Mouse (Mus musculus) splenic B cell, adult 2 months (primary cell): ENCODE measurements at regions not wholly inside any gene's neighbourhood (a gene's known extent, or its start where the extent isn't known, plus 50 kb on each side); places are given as distances from the start of the nearest gene placed in this dataset.

Experiments used
- DNase-seq: peaks from one replicate; pipeline ENCODE4 v3.0.0-alpha.2; 2011; ENCODE audit warnings: low read depth, low spot score
- H3K27me3 ChIP-seq: 2 replicates; pipeline ENCODE4 v1.6.1; 2012; ENCODE audit warnings: mild to moderate bottlenecking, low read length, moderate library complexity, mixed read lengths; ENCODE audit not compliant: control insufficient read depth, poor library complexity, insufficient read depth, severe bottlenecking
- H3K36me3 ChIP-seq: 2 replicates; pipeline ENCODE4 v1.6.1; 2012; ENCODE audit warnings: mild to moderate bottlenecking, low read length, moderate library complexity, mixed read lengths; ENCODE audit not compliant: control insufficient read depth, poor library complexity, insufficient read depth, severe bottlenecking

DNA sequence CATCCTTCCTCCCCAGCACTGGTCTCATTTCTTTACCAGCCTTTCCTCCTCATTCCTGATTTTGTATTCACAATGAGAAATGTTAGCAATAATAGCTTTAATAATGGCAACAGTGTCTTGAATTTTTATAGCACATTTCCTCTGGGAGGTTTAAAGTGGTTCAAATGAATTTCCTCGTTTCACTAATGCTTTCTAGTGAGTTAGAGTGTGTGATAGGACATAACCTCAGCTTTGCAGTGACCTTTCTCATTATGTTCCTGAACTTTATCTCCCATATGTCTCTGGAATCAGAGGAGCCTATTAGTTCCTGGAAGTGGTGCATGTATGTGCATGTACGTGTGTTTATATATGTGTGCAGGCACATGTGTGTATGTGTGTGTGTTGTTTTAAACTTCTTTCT, 93.2 kb upstream of the 2610001J05Rik start:
- Histone ChIP-seq H3K27me3 (no peaks in the 10 kb centered on the region), H3K36me3 (no peaks in the 10 kb centered on the region)
- DNase-seq, result no peak

DNA sequence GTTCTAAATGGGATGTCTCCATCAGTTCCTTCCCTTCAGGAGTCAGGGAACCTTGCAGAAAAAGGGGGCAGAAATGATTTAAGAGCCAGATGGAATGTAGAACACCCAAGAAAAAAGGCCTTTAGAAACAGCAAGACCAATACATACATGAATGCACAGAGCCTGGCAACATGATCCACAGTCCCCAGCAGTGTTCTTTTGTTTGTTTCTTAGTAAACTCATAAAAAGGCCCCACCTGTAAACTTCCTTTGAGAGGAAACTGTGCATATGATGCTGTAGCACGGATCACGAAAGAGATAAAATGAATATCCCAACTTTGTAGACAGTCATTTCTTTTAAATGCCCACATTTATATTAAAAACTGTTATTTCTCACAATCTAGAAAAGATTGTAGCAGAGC, 92.7 kb upstream of the 2610001J05Rik start:
- DNase-seq, result no peak
- H3K36me3 ChIP-seq, result no peaks in the 10 kb centered on the region
- no peaks in the 10 kb centered on the region for H3K27me3 ChIP-seq

DNA sequence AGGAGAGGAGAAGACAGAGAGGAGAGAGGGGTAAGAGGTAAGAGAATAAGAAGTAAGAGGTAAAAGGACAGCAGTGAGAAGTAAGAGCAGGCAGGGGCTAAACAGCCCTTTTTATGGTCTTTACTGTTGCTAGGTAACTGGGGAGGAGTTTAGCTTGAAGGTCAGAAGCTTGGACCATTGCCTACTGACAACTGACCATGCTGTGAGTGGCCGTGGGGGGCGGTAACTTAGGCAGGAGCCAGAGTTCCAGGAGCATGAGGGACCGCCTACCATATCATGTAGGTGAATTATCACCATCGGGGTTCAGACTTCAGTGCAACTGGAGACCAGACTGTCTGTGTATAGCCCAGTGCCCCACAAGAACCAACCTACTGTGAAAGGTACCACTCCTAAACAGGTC, 78.3 kb upstream of the 2610001J05Rik start:
- DNase-seq, result no peak
- Histone ChIP-seq H3K27me3 (no peaks in the 10 kb centered on the region), H3K36me3 (no peaks in the 10 kb centered on the region)

DNA sequence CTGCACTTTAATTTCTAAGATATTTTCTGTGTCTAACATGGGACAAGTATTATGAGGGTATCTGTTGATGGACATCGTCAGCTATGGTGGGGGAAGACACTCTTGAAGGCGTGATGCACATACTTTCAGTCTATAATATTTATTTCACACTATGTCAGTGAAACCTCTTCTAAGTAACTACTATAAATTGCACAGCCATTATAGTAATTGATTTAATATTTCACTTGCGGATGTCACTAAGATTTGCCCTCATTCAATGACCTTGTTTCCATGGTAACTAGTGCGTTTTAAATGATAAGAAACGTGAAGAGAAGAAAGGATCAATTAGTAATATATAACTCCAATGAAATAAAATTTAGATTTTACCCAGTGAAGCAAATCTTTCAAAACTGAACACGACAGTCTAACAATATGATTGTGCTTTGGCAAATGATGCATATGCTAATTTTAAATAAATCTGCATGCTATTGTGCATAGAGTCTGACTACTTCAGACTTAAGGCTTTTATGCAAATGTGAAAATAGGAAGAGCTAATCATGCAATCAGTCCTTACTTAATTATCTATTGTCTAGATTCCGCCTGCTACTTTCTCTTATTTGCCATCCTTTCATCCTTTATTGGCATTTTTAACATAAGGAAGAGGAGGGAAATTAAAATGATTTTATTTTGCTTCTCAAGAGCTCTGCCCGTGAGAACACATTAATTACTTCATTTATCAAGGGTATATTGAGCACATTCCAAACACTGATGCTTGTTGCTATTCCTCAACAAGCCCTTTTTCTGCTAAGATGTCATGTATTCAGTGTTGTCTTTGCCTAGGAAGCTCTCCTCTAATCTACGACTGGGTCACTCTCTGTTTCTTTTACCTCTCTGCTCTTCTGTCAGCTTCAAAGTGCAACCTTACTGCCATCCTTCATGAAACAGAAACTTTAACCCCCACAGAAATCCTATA, 49.8 kb upstream of the 2610001J05Rik start:
- DNase-seq, result no peak
- Histone ChIP-seq H3K27me3 (no peaks in the 10 kb centered on the region), H3K36me3 (no peaks in the 10 kb centered on the region)
